Mouse (Mus musculus) left cerebral cortex, postnatal 10 days (tissue): ENCODE data around the gene Snx7. TPM values are rescaled to one million over a fixed set of nuclear protein-coding genes. Genes with fewer than 3 reads are reported as not detected.
A peak's percentile ranks its signal among the peaks of the same experiment; 100 is the strongest.

Experiments used
- DNase-seq, 2 experiments: peaks; one replicate each; pipeline ENCODE4 v3.0.0; 2021 to 2022; ENCODE audit warnings: low spot score in 2 of 2, mixed read lengths in 1 of 2; ENCODE audit errors: extremely low spot score in 1 of 2
- intact Hi-C: fragments of 180-260 bp; cut with DNase I; formaldehyde crosslinking; loops from one replicate; pipeline ENCODE4 v1.15.1; 2025
- total RNA-seq, 2 experiments: library from RNA; stranded (reverse); gene quantifications; 2 replicates each; pipeline ENCODE4 v1.2.3; 2021

The Snx7 gene
- total RNA-seq, 2 experiments from 2014 or later = 38.4 to 39.8 TPM

GRCm38 (mm10) chr3:117838020-117838419 is 30.7 kb downstream of the Snx7 start:
- intact Hi-C loops = no loop called here
- no peak for DNase-seq

GRCm38 (mm10) chr3:117826486-117827200 is 42.1 kb downstream of the Snx7 start:
- intact Hi-C loops = no loop called here

GRCm38 (mm10) chr3:117823218-117823617 is 45.5 kb downstream of the Snx7 start:
- no peak for DNase-seq

More at GRCm38 (mm10) chr3:117826486-117827200, 42.1 kb downstream of the Snx7 start:
- peak; percentile 62 to 69 for DNase-seq

GRCm38 (mm10) chr3:117817635-117818034 is 51.1 kb downstream of the Snx7 start:
- intact Hi-C loops = no loop called here
- no peak for DNase-seq

More at GRCm38 (mm10) chr3:117823218-117823617, 45.5 kb downstream of the Snx7 start:
- intact Hi-C loops = no loop called here

GRCm38 (mm10) chr3:117814218-117814617 is 54.5 kb downstream of the Snx7 start:
- no peak for DNase-seq
- intact Hi-C loops = no loop called here

- no peak for DNase-seq
- intact Hi-C loops = no loop called here
These were observed 56.6 kb downstream of the Snx7 start for GRCm38 (mm10) chr3:117812135-117812534.

GRCm38 (mm10) chr3:117805782-117806181 is 63.0 kb downstream of the Snx7 start:
- intact Hi-C loops = no loop called here
- no peak for DNase-seq

GRCm38 (mm10) chr3:117794501-117794900 is 74.2 kb downstream of the Snx7 start:
- intact Hi-C loops = no loop called here
- no peak for DNase-seq

GRCm38 (mm10) chr3:117791951-117792350 is 76.8 kb downstream of the Snx7 start:
- no peak for DNase-seq
- intact Hi-C loops = no loop called here

- DNase-seq = no peak
- intact Hi-C loops = no loop called here
These were observed 77.5 kb downstream of the Snx7 start for GRCm38 (mm10) chr3:117791273-117791672.

- intact Hi-C loops = loop anchor here (5.0 kb wide), 1 partner anchor 82 kb away; no protein-coding TSS in a partner anchor
- peak; percentile 31 to 62 for DNase-seq
These were observed 79.7 kb downstream of the Snx7 start for GRCm38 (mm10) chr3:117788800-117789693.

GRCm38 (mm10) chr3:117787247-117787646 is 81.5 kb downstream of the Snx7 start:
- no peak for DNase-seq
- intact Hi-C loops = loop anchor here (5.0 kb wide), 1 partner anchor 80 kb away; no protein-coding TSS in a partner anchor

- peak in 1 of 2 experiments; percentile 20 for DNase-seq
- intact Hi-C loops = no loop called here
These were observed 116.5 kb downstream of the Snx7 start for GRCm38 (mm10) chr3:117752151-117752757.

GRCm38 (mm10) chr3:117751665-117752064 is 117.1 kb downstream of the Snx7 start:
- no peak for DNase-seq
- intact Hi-C loops = no loop called here

GRCm38 (mm10) chr3:117749256-117749655 is 119.5 kb downstream of the Snx7 start:
- intact Hi-C loops = no loop called here
- DNase-seq = no peak

- intact Hi-C loops = no loop called here
- DNase-seq = no peak
These were observed 129.0 kb downstream of the Snx7 start for GRCm38 (mm10) chr3:117739760-117740159.

GRCm38 (mm10) chr3:117732661-117733060 is 136.1 kb downstream of the Snx7 start:
- no peak for DNase-seq
- intact Hi-C loops = no loop called here
